Comparison of ENCODE assay signal across 12 mouse cellular contexts in the genomic region with DNA sequence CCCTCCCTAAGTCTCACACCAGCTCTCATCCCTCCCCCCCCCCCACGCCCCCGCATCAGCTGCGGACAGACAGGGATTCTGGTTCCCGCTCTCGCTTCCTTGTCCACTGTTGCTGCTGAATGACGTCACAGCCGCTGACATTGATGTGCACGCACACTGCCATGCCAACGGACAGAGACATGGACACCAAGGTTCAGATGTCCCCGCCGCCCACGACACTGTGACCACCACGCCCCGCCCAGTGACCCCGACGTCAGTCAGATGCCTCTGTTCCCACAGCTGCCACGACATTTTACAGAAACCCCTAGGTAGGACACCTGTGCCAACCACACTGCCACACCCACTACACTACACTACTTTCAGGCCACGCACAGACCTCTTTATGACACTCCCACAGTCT.
DNase-seq lines count a peak whose midpoint lies in the region; ATAC-seq and TF ChIP-seq lines count a peak whose summit lies in the region.
"Had no signal": no experiment of that assay in that cellular context is flagged by ENCODE, and none has a peak within 500 bp of the region (broad histone marks: within the 10 kb centered on the region; RNA-seq: fewer than 3 reads in every experiment).

No protein-coding gene starts in this region.

- H3K27ac ChIP-seq in embryonic facial prominence, embryonic 14.5 days (replicated peaks; ENCODE audit: low read depth, low read length): no peak overlapping the region
- H3K27ac ChIP-seq in hindbrain, embryonic 13.5 days: no peak overlapping the region
- no peak overlapping the region for H3K27ac ChIP-seq in midbrain, postnatal 0 days (ENCODE audit: low read depth, low read length)
- H3K27ac ChIP-seq: heart, adult 2 months; layer of hippocampus, adult 2 months had no signal

- 0 out of 2 replicates have a peak, but pooled peaks cover 5% of the 10 kb centered on the region for H3K9me3 ChIP-seq in embryonic facial prominence, embryonic 14.5 days (ENCODE audit: control insufficient read depth, low read length)
- H3K9me3 ChIP-seq in hindbrain, embryonic 13.5 days: peaks cover 12% of the 10 kb centered on the region; the same call in 1 of the 2 replicates
- peaks cover 7% of the 10 kb centered on the region; the same call in 1 of the 2 replicates for H3K9me3 ChIP-seq in midbrain, postnatal 0 days (ENCODE audit: low read length)

- H3K4me1 ChIP-seq in embryonic facial prominence, embryonic 14.5 days (ENCODE audit: control insufficient read depth, insufficient read depth, low read length): no peaks in the 10 kb centered on the region
- H3K4me1 ChIP-seq in hindbrain, embryonic 13.5 days (replicated peaks): no peaks in the 10 kb centered on the region
- no peaks in the 10 kb centered on the region for H3K4me1 ChIP-seq in midbrain, postnatal 0 days (ENCODE audit: insufficient read depth, low read length)

- ATAC-seq in embryonic facial prominence, embryonic 14.5 days (ENCODE audit: low read depth): no peak
- ATAC-seq in hindbrain, embryonic 13.5 days (ENCODE audit: low FRiP score): 0 out of 2 replicates have a peak, but pooled peaks have one; percentile 46
- peak; percentile 45 for ATAC-seq in midbrain, postnatal 0 days (ENCODE audit: low FRiP score)

- no peak overlapping the region for H3K4me3 ChIP-seq in embryonic facial prominence, embryonic 14.5 days (ENCODE audit: low read depth, low read length)
- no peak overlapping the region for H3K4me3 ChIP-seq in hindbrain, embryonic 13.5 days
- H3K4me3 ChIP-seq in midbrain, postnatal 0 days (ENCODE audit: low read depth, low read length): peak overlapping the region; percentile 17
- H3K4me3 ChIP-seq: heart, adult 2 months; layer of hippocampus, adult 2 months had no signal

- peak overlapping the region; percentile 33; the same call in 1 of the 2 replicates for H3K4me2 ChIP-seq in embryonic facial prominence, embryonic 14.5 days (ENCODE audit: low read depth, low read length)
- peak overlapping the region; percentile 23; the same call in 1 of the 2 replicates for H3K4me2 ChIP-seq in hindbrain, embryonic 13.5 days
- peak overlapping the region; percentile 24 for H3K4me2 ChIP-seq in midbrain, postnatal 0 days (ENCODE audit: low read depth, low read length, poor library complexity, severe bottlenecking)

- H3K36me3 ChIP-seq in embryonic facial prominence, embryonic 14.5 days (ENCODE audit: control insufficient read depth, insufficient read depth, low read length): no peaks in the 10 kb centered on the region
- H3K36me3 ChIP-seq in hindbrain, embryonic 13.5 days: no peaks in the 10 kb centered on the region
- H3K36me3 ChIP-seq in midbrain, postnatal 0 days (ENCODE audit: insufficient read depth, low read length): no peaks in the 10 kb centered on the region

- TF ChIP-seq CTCF in midbrain, postnatal 0 days (IDR thresholded peaks at IDR 0.05): no peak

- intact Hi-C loops in left cerebral cortex, postnatal 4 days (cut with DNase I): no loop called here

- no peaks in the 10 kb centered on the region for H3K27me3 ChIP-seq in embryonic facial prominence, embryonic 14.5 days (replicated peaks; ENCODE audit: control insufficient read depth, insufficient read depth, low read length)
- no peaks in the 10 kb centered on the region for H3K27me3 ChIP-seq in hindbrain, embryonic 13.5 days
- no peaks in the 10 kb centered on the region for H3K27me3 ChIP-seq in midbrain, postnatal 0 days (ENCODE audit: insufficient read depth, low read length)

- H3K9ac ChIP-seq in embryonic facial prominence, embryonic 14.5 days (ENCODE audit: low read depth, low read length): no peak overlapping the region
- no peak overlapping the region for H3K9ac ChIP-seq in hindbrain, embryonic 13.5 days
- H3K9ac ChIP-seq in midbrain, postnatal 0 days (replicated peaks; ENCODE audit: low read length, poor library complexity, severe bottlenecking): no peak overlapping the region

- peak; percentile 1 for DNase-seq in left cerebral cortex, postnatal 4 days
- no peak for DNase-seq in left cerebral cortex, adult 8-10 months (ENCODE audit: low spot score in 2 of 2)
- DNase-seq in embryonic facial prominence, embryonic 14.5 days (ENCODE audit: low spot score): no peak
- DNase-seq in midbrain, postnatal 0 days (ENCODE audit: low spot score): no peak
- no peak for DNase-seq in urinary bladder, postnatal 25 days (ENCODE audit: low spot score)
- DNase-seq in embryo, embryonic 10 days (ENCODE audit: low spot score): no peak
- DNase-seq: cerebellum, postnatal 36 days; heart, adult 2 months; kidney, adult 18-20 months; lung, adult 18-20 months had no signal

- 57% methylated on average over 18 of the region's 18 CpGs for WGBS in embryonic facial prominence, embryonic 14.5 days
- WGBS in hindbrain, embryonic 13.5 days: 69% methylated on average over 18 of the region's 18 CpGs
- 71% methylated on average over 18 of the region's 18 CpGs for WGBS in midbrain, postnatal 0 days
